Mouse (Mus musculus) yolk sac, embryonic 10.5 days (tissue): ENCODE data around the gene Eral1.
A peak's percentile ranks its signal among the peaks of the same experiment; 100 is the strongest.

Source experiments
- DNase-seq: peaks from one replicate; pipeline ENCODE4 v3.0.0-alpha.2; 2017; ENCODE audit warnings: low spot score

Gene Eral1

GRCm38 (mm10) chr11:78037831-78038752 is 42.1 kb downstream of the Eral1 start, which contains the start of gene Flot2:
Flot2 (plus strand) TSS chr11:78037931.
- DNase-seq: peak; percentile 69

GRCm38 (mm10) chr11:78036791-78037190 is 43.4 kb downstream of the Eral1 start:
- no peak for DNase-seq

GRCm38 (mm10) chr11:78033931-78034617 is 46.1 kb downstream of the Eral1 start:
- DNase-seq: no peak

GRCm38 (mm10) chr11:78032809-78033195 is 47.4 kb downstream of the Eral1 start:
- no peak for DNase-seq

- DNase-seq: peak; percentile 90
Observed at GRCm38 (mm10) chr11:78031947-78032808, 48.0 kb downstream of the Eral1 start, which contains the start of gene Dhrs13. Dhrs13 (plus strand) TSS chr11:78032280.

- DNase-seq: no peak
Observed at GRCm38 (mm10) chr11:78031389-78031788, 48.8 kb downstream of the Eral1 start.

- no peak for DNase-seq
Observed at GRCm38 (mm10) chr11:78030600-78030999, 49.6 kb downstream of the Eral1 start.

GRCm38 (mm10) chr11:78029240-78029639 is 50.9 kb downstream of the Eral1 start:
- DNase-seq: no peak

GRCm38 (mm10) chr11:78023607-78024006 is 56.6 kb downstream of the Eral1 start:
- no peak for DNase-seq
